Mouse (Mus musculus): Measurements from ENCODE around the gene Fhl2. TPM values are rescaled to one million over a fixed set of nuclear protein-coding genes. Genes with fewer than 3 reads are reported as not detected.

Gene Fhl2
- polyA plus RNA-seq, 1 experiment from 2014 or later: 11.2 TPM

GRCm38 (mm10) chr1:43162394-43162793 is 34.4 kb downstream of the Fhl2 start:
- no peak overlapping the region for H3K4me3 ChIP-seq
- peaks cover 6% of the 10 kb centered on the region; the same call in 1 of the 2 replicates for H3K9me3 ChIP-seq
- peaks cover 21% of the 10 kb centered on the region for H3K4me1 ChIP-seq (replicated peaks)
- DNase-seq (ENCODE audit: low spot score): no peak
- 92% methylated on average over 3 of the region's 3 CpGs for WGBS
- H3K36me3 ChIP-seq: no peaks in the 10 kb centered on the region
- no peak overlapping the region for H3K27ac ChIP-seq
- peaks cover 21% of the 10 kb centered on the region for H3K27me3 ChIP-seq (ENCODE audit: insufficient read depth, poor library complexity, severe bottlenecking)

- WGBS: 72% methylated on average over 4 of the region's 4 CpGs
- Histone ChIP-seq H3K4me3 (no peak overlapping the region), H3K36me3 (no peaks in the 10 kb centered on the region), H3K9me3 (no peaks in the 10 kb centered on the region), H3K27me3 (ENCODE audit: insufficient read depth, poor library complexity, severe bottlenecking) (peaks cover 13% of the 10 kb centered on the region), H3K4me1 (replicated peaks) (peaks cover 21% of the 10 kb centered on the region), H3K27ac (no peak overlapping the region)
- DNase-seq (ENCODE audit: low spot score): no peak
These were observed 37.4 kb downstream of the Fhl2 start for GRCm38 (mm10) chr1:43159429-43159828.

GRCm38 (mm10) chr1:43157907-43158306 is 38.9 kb downstream of the Fhl2 start:
- Histone ChIP-seq H3K27ac (no peak overlapping the region), H3K4me3 (no peak overlapping the region), H3K4me1 (replicated peaks) (peaks cover 9% of the 10 kb centered on the region), H3K36me3 (no peaks in the 10 kb centered on the region), H3K27me3 (ENCODE audit: insufficient read depth, poor library complexity, severe bottlenecking) (peaks cover 4% of the 10 kb centered on the region), H3K9me3 (no peaks in the 10 kb centered on the region)
- 75% methylated on average over 2 of the region's 2 CpGs for WGBS
- no peak for DNase-seq (ENCODE audit: low spot score)

GRCm38 (mm10) chr1:43154491-43154890 is 42.3 kb downstream of the Fhl2 start:
- Histone ChIP-seq H3K27ac (no peak overlapping the region), H3K9me3 (no peaks in the 10 kb centered on the region), H3K27me3 (ENCODE audit: insufficient read depth, poor library complexity, severe bottlenecking) (no peaks in the 10 kb centered on the region), H3K4me1 (replicated peaks) (0 out of 2 replicates have a peak, but pooled peaks cover 4% of the 10 kb centered on the region), H3K36me3 (no peaks in the 10 kb centered on the region), H3K4me3 (no peak overlapping the region)
- DNase-seq (ENCODE audit: low spot score): no peak
- WGBS: 91% methylated on average over 2 of the region's 2 CpGs

- 85% methylated on average over 5 of the region's 5 CpGs for WGBS
- no peaks in the 10 kb centered on the region for H3K27me3 ChIP-seq (ENCODE audit: insufficient read depth, poor library complexity, severe bottlenecking)
- H3K4me1 ChIP-seq (replicated peaks): no peaks in the 10 kb centered on the region
- H3K9me3 ChIP-seq: no peaks in the 10 kb centered on the region
- H3K4me3 ChIP-seq: no peak overlapping the region
- no peaks in the 10 kb centered on the region for H3K36me3 ChIP-seq
- no peak overlapping the region for H3K27ac ChIP-seq
- no peak for DNase-seq (ENCODE audit: low spot score)
These were observed 43.2 kb downstream of the Fhl2 start for GRCm38 (mm10) chr1:43153538-43153937.

- H3K27me3 ChIP-seq (ENCODE audit: insufficient read depth, poor library complexity, severe bottlenecking): no peaks in the 10 kb centered on the region
- no peak for DNase-seq (ENCODE audit: low spot score)
- no peaks in the 10 kb centered on the region for H3K4me1 ChIP-seq (replicated peaks)
- WGBS: 87% methylated on average over 4 of the region's 4 CpGs
- no peak overlapping the region for H3K4me3 ChIP-seq
- H3K9me3 ChIP-seq: no peaks in the 10 kb centered on the region
- H3K36me3 ChIP-seq: no peaks in the 10 kb centered on the region
- no peak overlapping the region for H3K27ac ChIP-seq
These were observed 44.2 kb downstream of the Fhl2 start for GRCm38 (mm10) chr1:43152626-43153025.

GRCm38 (mm10) chr1:43150225-43150624 is 46.6 kb downstream of the Fhl2 start:
- Histone ChIP-seq H3K27ac (no peak overlapping the region), H3K4me1 (replicated peaks) (no peaks in the 10 kb centered on the region), H3K9me3 (no peaks in the 10 kb centered on the region), H3K36me3 (no peaks in the 10 kb centered on the region), H3K27me3 (ENCODE audit: insufficient read depth, poor library complexity, severe bottlenecking) (no peaks in the 10 kb centered on the region), H3K4me3 (no peak overlapping the region)
- DNase-seq (ENCODE audit: low spot score): no peak
- 71% methylated on average over 3 of the region's 3 CpGs for WGBS

GRCm38 (mm10) chr1:43147474-43147873 is 49.3 kb downstream of the Fhl2 start:
- Histone ChIP-seq H3K4me1 (replicated peaks) (no peaks in the 10 kb centered on the region), H3K36me3 (no peaks in the 10 kb centered on the region), H3K9me3 (no peaks in the 10 kb centered on the region), H3K27ac (no peak overlapping the region), H3K27me3 (ENCODE audit: insufficient read depth, poor library complexity, severe bottlenecking) (no peaks in the 10 kb centered on the region), H3K4me3 (no peak overlapping the region)
- WGBS: 76% methylated on average over 2 of the region's 2 CpGs
- no peak for DNase-seq (ENCODE audit: low spot score)

- no peak for DNase-seq (ENCODE audit: low spot score)
- H3K36me3 ChIP-seq: no peaks in the 10 kb centered on the region
These were observed 51.4 kb downstream of the Fhl2 start for GRCm38 (mm10) chr1:43145388-43145787.

GRCm38 (mm10) chr1:43144338-43144906 is 52.4 kb downstream of the Fhl2 start:
- no peak for DNase-seq (ENCODE audit: low spot score)
- WGBS: 94% methylated on average over 8 of the region's 8 CpGs
- no peaks in the 10 kb centered on the region for H3K36me3 ChIP-seq
- H3K9me3 ChIP-seq: no peaks in the 10 kb centered on the region
- H3K4me3 ChIP-seq: no peak overlapping the region
- H3K4me1 ChIP-seq (replicated peaks): no peaks in the 10 kb centered on the region
- no peaks in the 10 kb centered on the region for H3K27me3 ChIP-seq (ENCODE audit: insufficient read depth, poor library complexity, severe bottlenecking)
- no peak overlapping the region for H3K27ac ChIP-seq

More at GRCm38 (mm10) chr1:43145388-43145787, 51.4 kb downstream of the Fhl2 start:
- H3K4me1 ChIP-seq (replicated peaks): no peaks in the 10 kb centered on the region
- no peak overlapping the region for H3K4me3 ChIP-seq
- H3K27me3 ChIP-seq (ENCODE audit: insufficient read depth, poor library complexity, severe bottlenecking): no peaks in the 10 kb centered on the region
- 87% methylated on average over 6 of the region's 6 CpGs for WGBS
- H3K9me3 ChIP-seq: no peaks in the 10 kb centered on the region
- no peak overlapping the region for H3K27ac ChIP-seq

- H3K4me3 ChIP-seq: no peak overlapping the region
- 89% methylated on average over 4 of the region's 4 CpGs for WGBS
- no peaks in the 10 kb centered on the region for H3K36me3 ChIP-seq
- H3K9me3 ChIP-seq: no peaks in the 10 kb centered on the region
- DNase-seq (ENCODE audit: low spot score): no peak
- no peak overlapping the region for H3K27ac ChIP-seq
- H3K4me1 ChIP-seq (replicated peaks): no peaks in the 10 kb centered on the region
- H3K27me3 ChIP-seq (ENCODE audit: insufficient read depth, poor library complexity, severe bottlenecking): no peaks in the 10 kb centered on the region
These were observed 53.0 kb downstream of the Fhl2 start for GRCm38 (mm10) chr1:43143791-43144190.

- WGBS: 88% methylated on average over 4 of the region's 4 CpGs
- Histone ChIP-seq H3K36me3 (no peaks in the 10 kb centered on the region), H3K9me3 (no peaks in the 10 kb centered on the region), H3K4me1 (replicated peaks) (no peaks in the 10 kb centered on the region), H3K4me3 (no peak overlapping the region), H3K27me3 (ENCODE audit: insufficient read depth, poor library complexity, severe bottlenecking) (no peaks in the 10 kb centered on the region), H3K27ac (no peak overlapping the region)
- DNase-seq (ENCODE audit: low spot score): no peak
These were observed 53.5 kb downstream of the Fhl2 start for GRCm38 (mm10) chr1:43143284-43143683.

GRCm38 (mm10) chr1:43142849-43143248 is 53.9 kb downstream of the Fhl2 start:
- WGBS: 92% methylated on average over 6 of the region's 6 CpGs
- Histone ChIP-seq H3K4me1 (replicated peaks) (no peaks in the 10 kb centered on the region), H3K27me3 (ENCODE audit: insufficient read depth, poor library complexity, severe bottlenecking) (no peaks in the 10 kb centered on the region), H3K4me3 (no peak overlapping the region), H3K36me3 (no peaks in the 10 kb centered on the region), H3K27ac (no peak overlapping the region), H3K9me3 (no peaks in the 10 kb centered on the region)
- no peak for DNase-seq (ENCODE audit: low spot score)

GRCm38 (mm10) chr1:43141555-43141961 is 55.2 kb downstream of the Fhl2 start:
- H3K27me3 ChIP-seq (ENCODE audit: insufficient read depth, poor library complexity, severe bottlenecking): no peaks in the 10 kb centered on the region
- H3K9me3 ChIP-seq: no peaks in the 10 kb centered on the region
- H3K4me3 ChIP-seq: no peak overlapping the region
- H3K4me1 ChIP-seq (replicated peaks): no peaks in the 10 kb centered on the region
- 0 out of 2 replicates have a peak, but pooled peaks cover 2% of the 10 kb centered on the region for H3K36me3 ChIP-seq
- H3K27ac ChIP-seq: no peak overlapping the region
- DNase-seq (ENCODE audit: low spot score): no peak
- WGBS: 91% methylated on average over 11 of the region's 11 CpGs

Data from hindbrain, embryonic 10.5 days (tissue).